Mouse (Mus musculus): ENCODE measurements around the gene Rmi1. TPM values are rescaled to one million over a fixed set of nuclear protein-coding genes. Genes with fewer than 3 reads are reported as not detected.
"Not testable (repeated sequence)": the region's sequence is repeated elsewhere in the genome, so short reads cannot be mapped to it uniquely, and the experiment has no call there.

The Rmi1 gene
- polyA plus RNA-seq, 1 experiment: 9.4 TPM

- Histone ChIP-seq H3K27ac (ENCODE audit: insufficient read depth, low read length) (no peak overlapping the region), H3K36me3 (ENCODE audit: control insufficient read depth, insufficient read depth, low read length) (no peaks in the 10 kb centered on the region), H3K27me3 (ENCODE audit: control insufficient read depth, insufficient read depth, low read length) (peaks cover 7% of the 10 kb centered on the region; the same call in 1 of the 2 replicates), H3K4me1 (ENCODE audit: control insufficient read depth, insufficient read depth, insufficient read length) (no peaks in the 10 kb centered on the region; the same call in 1 of the 2 replicates), H3K4me3 (ENCODE audit: extremely low read depth, insufficient read depth, insufficient read length) (no peak overlapping the region)
- no peak for TF ChIP-seq POLR2A (IDR thresholded peaks at IDR 0.05; ENCODE audit: low read depth, low read length)
- TF ChIP-seq CTCF (IDR thresholded peaks at IDR 0.05; ENCODE audit: extremely low read depth, insufficient read depth, insufficient read length, insufficient replicate concordance): no peak
- 73% methylated on average over 10 of the region's 10 CpGs for WGBS
- no peak for DNase-seq (ENCODE audit: low read depth in 1 of 2, low spot score in 2 of 2)
These were observed 54.5 kb downstream of the Rmi1 start for GRCm38 (mm10) chr13:58456547-58456946.

GRCm38 (mm10) chr13:58458811-58459210, 56.8 kb downstream of the Rmi1 start:
- 72% methylated on average over 6 of the region's 6 CpGs for WGBS
- not testable (repeated sequence) for H3K4me3 ChIP-seq (ENCODE audit: extremely low read depth, insufficient read depth, insufficient read length); H3K4me1 ChIP-seq (ENCODE audit: control insufficient read depth, insufficient read depth, insufficient read length); H3K36me3 ChIP-seq (ENCODE audit: control insufficient read depth, insufficient read depth, low read length); H3K27ac ChIP-seq (ENCODE audit: insufficient read depth, low read length); DNase-seq (ENCODE audit: low read depth in 1 of 2, low spot score in 2 of 2); H3K27me3 ChIP-seq (ENCODE audit: control insufficient read depth, insufficient read depth, low read length)

Other genes starting within 250 kb of the Rmi1 start
- 22.6 and 24.7 TPM in 2 replicates for gene Idnk, start 244.6 kb upstream of the Rmi1 start, polyA plus RNA-seq (2012; rRNA removed)
- 75.4 and 94.8 TPM in 2 replicates for gene Ubqln1, start 186.6 kb upstream of the Rmi1 start, polyA plus RNA-seq (2012; rRNA removed)
- gene Gkap1, start 126.5 kb upstream of the Rmi1 start, polyA plus RNA-seq (2012; rRNA removed): 1.5 and 2.2 TPM in 2 replicates
- gene Kif27, start 43.1 kb upstream of the Rmi1 start, polyA plus RNA-seq (2012; rRNA removed): 0.02 TPM in 2 replicates
- gene 2210016F16Rik, start 17.0 kb upstream of the Rmi1 start, polyA plus RNA-seq (2012; rRNA removed): 14.4 and 23.1 TPM in 2 replicates
- gene Hnrnpk, start 1.1 kb downstream of the Rmi1 start, polyA plus RNA-seq (2012; rRNA removed): 163 and 210 TPM in 2 replicates
- gene Slc28a3, start 208.6 kb downstream of the Rmi1 start, polyA plus RNA-seq (2012; rRNA removed): 0.12 and 0.19 TPM in 2 replicates

Measured in spleen, adult 2 months (tissue).